8 mouse cellular contexts compared by ENCODE assay signal in genomic region chr4:133129391-133129790, GRCm38 (mm10). TPM values are rescaled to one million over a fixed set of nuclear protein-coding genes. Genes with fewer than 3 reads are reported as not detected.
DNase-seq lines count a peak whose midpoint lies in the region; ATAC-seq and TF ChIP-seq lines count a peak whose summit lies in the region.

No protein-coding gene starts in this region.

- peak overlapping the region; percentile 97 for H3K4me3 ChIP-seq in gastrocnemius, adult 2 months
- peak overlapping the region; percentile 98 for H3K4me3 ChIP-seq in E14TG2a.4 (replicated peaks; ENCODE audit: low read length)
- H3K4me3 ChIP-seq in forebrain, embryonic 16.5 days (replicated peaks; ENCODE audit: low read length), result peak overlapping the region; percentile 84
- H3K4me3 ChIP-seq in liver, embryonic 14.5 days (ENCODE audit: insufficient read depth in 1 of 2, low read depth in 2 of 2, low read length in 2 of 2), result peak overlapping the region; percentile 85

- DNase-seq in gastrocnemius, adult 2 months, result no peak
- no peak for DNase-seq in gastrocnemius, postnatal 36 days
- DNase-seq in liver, embryonic 14.5 days (ENCODE audit: low read depth in 3 of 3, low spot score in 3 of 3), result no peak
- DNase-seq in thymus, postnatal 10 days (ENCODE audit: low spot score in 2 of 2), result peak; percentile 40 to 43
- DNase-seq in right cerebral cortex, postnatal 14 days, result no peak
- DNase-seq in adrenal gland, adult 18-20 months (ENCODE audit: low spot score in 2 of 2), result no peak

- intact Hi-C loops in gastrocnemius, adult 2 months (cut with DNase I), result no loop called here
- intact Hi-C loops in gastrocnemius, postnatal 36 days (cut with DNase I), result no loop called here

- no peaks in the 10 kb centered on the region for H3K27me3 ChIP-seq in E14TG2a.4 (ENCODE audit: insufficient read depth, low read length)
- no peaks in the 10 kb centered on the region for H3K27me3 ChIP-seq in forebrain, embryonic 16.5 days (replicated peaks; ENCODE audit: control insufficient read depth, insufficient read depth, low read length)
- no peaks in the 10 kb centered on the region for H3K27me3 ChIP-seq in liver, embryonic 14.5 days (ENCODE audit: control insufficient read depth, insufficient read depth, low read length)

- TF ChIP-seq CTCF in gastrocnemius, adult 2 months (IDR thresholded peaks at IDR 0.05), result no peak
- no peak for TF ChIP-seq CTCF in E14TG2a.4 (conservative IDR thresholded peaks at IDR 0.05; ENCODE audit: low read length)
- no peak for TF ChIP-seq CTCF in liver, embryonic 14.5 days (IDR thresholded peaks at IDR 0.05; ENCODE audit: low read depth)

- H3K9ac ChIP-seq in forebrain, embryonic 16.5 days (replicated peaks; ENCODE audit: low read depth, low read length), result peak overlapping the region; percentile 49
- H3K9ac ChIP-seq in liver, embryonic 14.5 days (replicated peaks), result peak overlapping the region; percentile 85

- H3K4me1 ChIP-seq in E14TG2a.4 (replicated peaks; ENCODE audit: low read depth, low read length), result peaks cover 67% of the 10 kb centered on the region
- peaks cover 23% of the 10 kb centered on the region for H3K4me1 ChIP-seq in forebrain, embryonic 16.5 days (replicated peaks; ENCODE audit: control insufficient read depth, insufficient read depth, low read length)
- H3K4me1 ChIP-seq in liver, embryonic 14.5 days (replicated peaks; ENCODE audit: control insufficient read depth in 2 of 2, insufficient read depth in 2 of 2, low read length in 1 of 2), result peaks cover 14 to 16% of the 10 kb centered on the region in 2 experiments

- H3K27ac ChIP-seq in gastrocnemius, adult 2 months, result peak overlapping the region; percentile 94
- H3K27ac ChIP-seq in forebrain, embryonic 16.5 days (ENCODE audit: low read length), result peak overlapping the region; percentile 30; the same call in 1 of the 2 replicates
- H3K27ac ChIP-seq in liver, embryonic 14.5 days, result peak overlapping the region; percentile 80

- ATAC-seq in forebrain, embryonic 16.5 days, result no peak
- ATAC-seq in liver, embryonic 14.5 days (ENCODE audit: insufficient read depth), result no peak

- peaks cover under 1% of the 10 kb centered on the region for H3K9me3 ChIP-seq in E14TG2a.4 (ENCODE audit: low read length)
- no peaks in the 10 kb centered on the region for H3K9me3 ChIP-seq in forebrain, embryonic 16.5 days (ENCODE audit: control insufficient read depth, low read length)
- H3K9me3 ChIP-seq in liver, embryonic 14.5 days (ENCODE audit: control insufficient read depth, low read length), result no peaks in the 10 kb centered on the region

- no peak for TF ChIP-seq EP300 in liver, embryonic 14.5 days (IDR thresholded peaks at IDR 0.05; ENCODE audit: low read depth)

- H3K36me3 ChIP-seq in E14TG2a.4 (ENCODE audit: insufficient read depth, low read length), result peaks cover 6% of the 10 kb centered on the region; the same call in 1 of the 2 replicates
- H3K36me3 ChIP-seq in forebrain, embryonic 16.5 days (ENCODE audit: control insufficient read depth, insufficient read depth), result no peaks in the 10 kb centered on the region
- no peaks in the 10 kb centered on the region for H3K36me3 ChIP-seq in liver, embryonic 14.5 days (replicated peaks; ENCODE audit: control insufficient read depth, insufficient read depth, low read depth)

- H3K4me2 ChIP-seq in forebrain, embryonic 16.5 days (ENCODE audit: low read length), result peak overlapping the region; percentile 80
- peak overlapping the region; percentile 91 for H3K4me2 ChIP-seq in liver, embryonic 14.5 days (ENCODE audit: low read depth)

- WGBS in forebrain, embryonic 16.5 days, result 29% methylated on average over 11 of the region's 11 CpGs
- 59% methylated on average over 11 of the region's 11 CpGs for WGBS in liver, embryonic 14.5 days (ENCODE audit: insufficient replicate concordance)

RNA-seq across cellular contexts. Expression of gene Wasf2, which starts 0.9 kb away (rescaled TPM):
- 10 to 100 TPM; 34.9 to 35.6 TPM for total RNA-seq in gastrocnemius, adult 2 months (2021)
- 10 to 100 TPM; 31.1 to 31.8 TPM for total RNA-seq in gastrocnemius, postnatal 36 days (2021)
- 27.0 and 31.5 TPM in 2 replicates for polyA plus RNA-seq in forebrain, embryonic 16.5 days (2015; fragmentation: Nextera tagmentation; extraction: Ambion mirVana)
- 11.4 and 12.0 TPM in 2 replicates for polyA plus RNA-seq in liver, embryonic 14.5 days (2012; rRNA removed)
- polyA plus RNA-seq in liver, embryonic 14.5 days (2014; fragmentation: Nextera tagmentation; extraction: Ambion mirVana), result 31.4 and 33.9 TPM in 2 replicates
- 100 to 1,000 TPM in 1 of 2 experiments, 10 to 100 TPM in 1; 97.5 to 102 TPM for total RNA-seq in adrenal gland, adult 18-20 months (2021)

Comparison
In these comparisons a context has a peak if more than half of its experiments do, and no peak if none do; other contexts are left out.
1. DNase-seq: peak in thymus, postnatal 10 days (2 of 2); none in gastrocnemius, adult 2 months (single experiment), gastrocnemius, postnatal 36 days (0 of 2), liver, embryonic 14.5 days (0 of 3), right cerebral cortex, postnatal 14 days (single experiment) and adrenal gland, adult 18-20 months (0 of 2).
2. H3K27ac ChIP-seq: peak in every context shown above with its lines; median percentile 94 in gastrocnemius, adult 2 months; 80 in liver, embryonic 14.5 days; 30 in forebrain, embryonic 16.5 days.
3. Peak in every context shown above with its lines, with median percentiles within 50 percentile points of each other: H3K4me3 ChIP-seq.